Mouse (Mus musculus) regulatory T cell (primary cell): ENCODE measurements at regions not wholly inside any gene's neighbourhood (a gene's known extent, or its start where the extent isn't known, plus 50 kb on each side); places are given as distances from the start of the nearest gene placed in this dataset.

ENCODE experiments used
- in situ Hi-C: fragments of 300-600 bp; cut with MboI, MseI; formaldehyde crosslinking; loops from one replicate; pipeline ENCODE4 v1.15.1; 2025; ENCODE audit warnings: high pct_unique_total_duplicates

GRCm38 (mm10) chr5:119563510-119564351 is 106.7 kb upstream of the Tbx3 start:
- in situ Hi-C loops: no loop called here

- in situ Hi-C loops: no loop called here
Measured at GRCm38 (mm10) chr5:119567639-119568038, 102.8 kb upstream of the Tbx3 start.

- in situ Hi-C loops: no loop called here
Measured at GRCm38 (mm10) chr5:119570054-119570453, 100.4 kb upstream of the Tbx3 start.

- in situ Hi-C loops: no loop called here
Measured at GRCm38 (mm10) chr5:119571644-119572043, 98.8 kb upstream of the Tbx3 start.

- in situ Hi-C loops: no loop called here
Measured at GRCm38 (mm10) chr5:119575124-119575523, 95.3 kb upstream of the Tbx3 start.

GRCm38 (mm10) chr5:119579288-119579687 is 91.2 kb upstream of the Tbx3 start:
- in situ Hi-C loops: no loop called here

GRCm38 (mm10) chr5:119579806-119580205 is 90.7 kb upstream of the Tbx3 start:
- in situ Hi-C loops: no loop called here

- in situ Hi-C loops: no loop called here
Measured at GRCm38 (mm10) chr5:119580395-119580794, 90.1 kb upstream of the Tbx3 start.

GRCm38 (mm10) chr5:119580798-119581197 is 89.7 kb upstream of the Tbx3 start:
- in situ Hi-C loops: no loop called here

- in situ Hi-C loops: no loop called here
Measured at GRCm38 (mm10) chr5:119584389-119584788, 86.1 kb upstream of the Tbx3 start.

- in situ Hi-C loops: no loop called here
Measured at GRCm38 (mm10) chr5:119584914-119585313, 85.6 kb upstream of the Tbx3 start.

GRCm38 (mm10) chr5:119586391-119587058 is 83.9 kb upstream of the Tbx3 start:
- in situ Hi-C loops: no loop called here

GRCm38 (mm10) chr5:119587239-119587811 is 83.1 kb upstream of the Tbx3 start:
- in situ Hi-C loops: no loop called here

GRCm38 (mm10) chr5:119588340-119589272 is 81.9 kb upstream of the Tbx3 start:
- in situ Hi-C loops: no loop called here

GRCm38 (mm10) chr5:119591271-119591670 is 79.2 kb upstream of the Tbx3 start:
- in situ Hi-C loops: no loop called here

GRCm38 (mm10) chr5:119592891-119593290 is 77.6 kb upstream of the Tbx3 start:
- in situ Hi-C loops: no loop called here

- in situ Hi-C loops: no loop called here
Measured at GRCm38 (mm10) chr5:119594541-119594940, 75.9 kb upstream of the Tbx3 start.

GRCm38 (mm10) chr5:119596295-119596993 is 74.0 kb upstream of the Tbx3 start:
- in situ Hi-C loops: no loop called here

GRCm38 (mm10) chr5:119596994-119597391 is 73.5 kb upstream of the Tbx3 start:
- in situ Hi-C loops: no loop called here

- in situ Hi-C loops: no loop called here
Measured at GRCm38 (mm10) chr5:119597530-119597929, 72.9 kb upstream of the Tbx3 start.

GRCm38 (mm10) chr5:119598166-119598565 is 72.3 kb upstream of the Tbx3 start:
- in situ Hi-C loops: no loop called here
